Mouse (Mus musculus): Measurements from ENCODE around the gene Tfdp2. TPM values are rescaled to one million over a fixed set of nuclear protein-coding genes. Genes with fewer than 3 reads are reported as not detected.
A peak's percentile ranks its signal among the peaks of the same experiment; 100 is the strongest.
"Not testable (repeated sequence)": the region's sequence is repeated elsewhere in the genome, so short reads cannot be mapped to it uniquely, and the experiment has no call there.

The Tfdp2 gene
- 10 to 100 TPM; 71.3 to 80.1 TPM for total RNA-seq (2021)
- long read RNA-seq, experiment 1, full-length matches to known transcripts: 7 of 38 reads
- long read RNA-seq, experiment 1, partial matches to known transcripts: 2 of 38 reads
- long read RNA-seq, experiment 1, other reads (novel, unspliced or antisense): 29 of 38 reads
- long read RNA-seq, experiment 2, partial matches to known transcripts: 0 of 9 reads
- long read RNA-seq, experiment 2, other reads (novel, unspliced or antisense): 7 of 9 reads

- DNase-seq: peak; percentile 93 to 95
Measured at GRCm38 (mm10) chr9:96195885-96196622, at the start of gene Tfdp2. TSS of gene Tfdp2 (plus strand) at chr9:96196275.

GRCm38 (mm10) chr9:96152801-96153200 lies 43.3 kb upstream of the Tfdp2 start:
- DNase-seq: no peak

GRCm38 (mm10) chr9:96158431-96158830 lies 37.6 kb upstream of the Tfdp2 start:
- peak; percentile 17 to 24 for DNase-seq

GRCm38 (mm10) chr9:96159047-96159446 lies 37.0 kb upstream of the Tfdp2 start:
- peak; percentile 19 to 25 for DNase-seq

GRCm38 (mm10) chr9:96160767-96161166 lies 35.3 kb upstream of the Tfdp2 start:
- DNase-seq: peak in 1 of 2 experiments; percentile 48

- DNase-seq: no peak
Measured at GRCm38 (mm10) chr9:96162421-96162820, 33.7 kb upstream of the Tfdp2 start.

- DNase-seq: no peak
Measured at GRCm38 (mm10) chr9:96163443-96163842, 32.6 kb upstream of the Tfdp2 start.

- DNase-seq: not testable (repeated sequence)
Measured at GRCm38 (mm10) chr9:96163983-96164382, 32.1 kb upstream of the Tfdp2 start.

GRCm38 (mm10) chr9:96167168-96167585 lies 28.9 kb upstream of the Tfdp2 start:
- DNase-seq: peak; percentile 87

- no peak for DNase-seq
Measured at GRCm38 (mm10) chr9:96170600-96170999, 25.5 kb upstream of the Tfdp2 start.

GRCm38 (mm10) chr9:96184909-96185308 lies 11.2 kb upstream of the Tfdp2 start:
- no peak for DNase-seq

- DNase-seq: peak in 1 of 2 experiments; percentile 16
Measured at GRCm38 (mm10) chr9:96186701-96187100, 9.4 kb upstream of the Tfdp2 start.

- DNase-seq: peak; percentile 59 to 66
Measured at GRCm38 (mm10) chr9:96196636-96197181, 634 bp downstream of the Tfdp2 start.

- DNase-seq: peak in 1 of 2 experiments; percentile 11
Measured at GRCm38 (mm10) chr9:96197806-96198205, 1.7 kb downstream of the Tfdp2 start.

GRCm38 (mm10) chr9:96203663-96204062 lies 7.6 kb downstream of the Tfdp2 start:
- DNase-seq: no peak

- no peak for DNase-seq
Measured at GRCm38 (mm10) chr9:96207428-96207827, 11.4 kb downstream of the Tfdp2 start.

- no peak for DNase-seq
Measured at GRCm38 (mm10) chr9:96213036-96213645, 17.1 kb downstream of the Tfdp2 start.

GRCm38 (mm10) chr9:96214171-96214570 lies 18.1 kb downstream of the Tfdp2 start:
- DNase-seq: no peak

GRCm38 (mm10) chr9:96217299-96217698 lies 21.2 kb downstream of the Tfdp2 start:
- no peak for DNase-seq

GRCm38 (mm10) chr9:96217799-96218198 lies 21.7 kb downstream of the Tfdp2 start:
- no peak for DNase-seq

GRCm38 (mm10) chr9:96219114-96219669 lies 23.1 kb downstream of the Tfdp2 start:
- DNase-seq: no peak

GRCm38 (mm10) chr9:96220419-96220818 lies 24.3 kb downstream of the Tfdp2 start:
- no peak for DNase-seq

All from adrenal gland, postnatal 36 days (tissue).